ENCODE assay signal across 8 mouse cellular contexts in genomic region chr9:61373634-61373941, GRCm38 (mm10). TPM values are rescaled to one million over a fixed set of nuclear protein-coding genes. Genes with fewer than 3 reads are reported as not detected.
DNase-seq lines count a peak whose midpoint lies in the region; ATAC-seq and TF ChIP-seq lines count a peak whose summit lies in the region.

No protein-coding gene starts in this region.

- H3K4me3 ChIP-seq in kidney, adult 2 months (ENCODE audit: insufficient read depth, low read depth, low read length): peak overlapping the region; percentile 84
- H3K4me3 ChIP-seq in C2C12 (ENCODE audit: insufficient read depth, poor library complexity, severe bottlenecking): peak overlapping the region; percentile 79
- H3K4me3 ChIP-seq in cortical plate, adult 2 months (ENCODE audit: insufficient read depth, low read length): peak overlapping the region; percentile 69
- H3K4me3 ChIP-seq in liver, postnatal 0 days (ENCODE audit: low read depth, low read length): peak overlapping the region; percentile 62

- H3K9ac ChIP-seq in liver, postnatal 0 days (replicated peaks): peak overlapping the region; percentile 87

- no peak for TF ChIP-seq POLR2A in kidney, adult 2 months (IDR thresholded peaks at IDR 0.05; ENCODE audit: low read depth, low read length)
- TF ChIP-seq POLR2A in cortical plate, adult 2 months (IDR thresholded peaks at IDR 0.05; ENCODE audit: extremely low read depth, insufficient read depth, low read length): no peak

- intact Hi-C loops in heart, postnatal 25 days (cut with DNase I): loop anchor here (2.0 to 5.0 kb wide), 2 partner anchors 323 to 524 kb away; no protein-coding TSS in a partner anchor

- ATAC-seq in liver, postnatal 0 days: no peak

- no peaks in the 10 kb centered on the region for H3K36me3 ChIP-seq in kidney, adult 2 months (ENCODE audit: control insufficient read depth, insufficient read depth, low read length)
- peaks cover 21% of the 10 kb centered on the region for H3K36me3 ChIP-seq in C2C12 (ENCODE audit: control insufficient read depth, insufficient read depth)
- peaks cover 6% of the 10 kb centered on the region; the same call in 1 of the 2 replicates for H3K36me3 ChIP-seq in liver, postnatal 0 days (replicated peaks; ENCODE audit: insufficient read depth, low read length)

- TF ChIP-seq CTCF in kidney, adult 2 months (conservative IDR thresholded peaks at IDR 0.05; ENCODE audit: insufficient read depth, insufficient read length, low read depth, low read length): no peak
- TF ChIP-seq CTCF in C2C12 (IDR thresholded peaks at IDR 0.05; ENCODE audit: control insufficient read depth, insufficient read depth, insufficient read length): no peak
- TF ChIP-seq CTCF in cortical plate, adult 2 months (IDR thresholded peaks at IDR 0.05; ENCODE audit: extremely low read depth, insufficient read depth, low read length): no peak
- no peak for TF ChIP-seq CTCF in liver, postnatal 0 days (IDR thresholded peaks at IDR 0.05; ENCODE audit: low read depth)

- peak overlapping the region; percentile 59 for H3K27ac ChIP-seq in kidney, adult 2 months (ENCODE audit: insufficient read depth, low read depth, low read length)
- no peak overlapping the region for H3K27ac ChIP-seq in cortical plate, adult 2 months (ENCODE audit: insufficient read depth, low read length)
- H3K27ac ChIP-seq in liver, postnatal 0 days (ENCODE audit: low read depth): peak overlapping the region; percentile 82

- H3K27me3 ChIP-seq in kidney, adult 2 months (replicated peaks; ENCODE audit: control insufficient read depth, insufficient read depth, low read length): no peaks in the 10 kb centered on the region
- no peaks in the 10 kb centered on the region for H3K27me3 ChIP-seq in C2C12 (ENCODE audit: control insufficient read depth, insufficient read depth, insufficient read length)
- peaks cover 16% of the 10 kb centered on the region for H3K27me3 ChIP-seq in liver, postnatal 0 days (ENCODE audit: insufficient read depth, low read length)

- under 1% methylated on average over 23 of the region's 23 CpGs for WGBS in kidney, adult 2 months
- WGBS in liver, postnatal 0 days (ENCODE audit: insufficient replicate concordance): 0% methylated on average over 23 of the region's 23 CpGs

- peak overlapping the region; percentile 96 for H3K4me2 ChIP-seq in liver, postnatal 0 days (ENCODE audit: low read depth, low read length)

- H3ac ChIP-seq in C2C12 (ENCODE audit: control insufficient read depth, insufficient read length, low read depth): peak overlapping the region; percentile 85

- no peak for DNase-seq in kidney, adult 2 months
- no peak for DNase-seq in kidney, adult 8-10 months
- peak; percentile 31 for DNase-seq in heart, postnatal 25 days (ENCODE audit: low spot score)
- DNase-seq in liver, postnatal 0 days: peak; percentile 40
- no peak for DNase-seq in natural killer cell, adult 2 months (ENCODE audit: low spot score in 2 of 2)
- DNase-seq in retina, postnatal 1 day: no peak

- H3K9me3 ChIP-seq in liver, postnatal 0 days (ENCODE audit: low read length): no peaks in the 10 kb centered on the region

- TF ChIP-seq EP300 in liver, postnatal 0 days (IDR thresholded peaks at IDR 0.05; ENCODE audit: low read depth): no peak

- H3K79me2 ChIP-seq in C2C12 (ENCODE audit: control insufficient read depth, insufficient read depth): peaks cover 52% of the 10 kb centered on the region

- peaks cover 27% of the 10 kb centered on the region for H3K79me3 ChIP-seq in C2C12 (ENCODE audit: low read depth)

- peaks cover 16% of the 10 kb centered on the region for H3K4me1 ChIP-seq in kidney, adult 2 months (ENCODE audit: control insufficient read depth, insufficient read depth, low read length)
- peaks cover 6% of the 10 kb centered on the region; the same call in 1 of the 2 replicates for H3K4me1 ChIP-seq in cortical plate, adult 2 months (ENCODE audit: control insufficient read depth, insufficient read depth, low read length)
- H3K4me1 ChIP-seq in liver, postnatal 0 days (ENCODE audit: insufficient read depth): peaks cover 78% of the 10 kb centered on the region

TF ChIP-seq in C2C12, 6 proteins besides CTCF, POLR2A, EP300 and RAD21:
- TF ChIP-seq MYOG (IDR thresholded peaks at IDR 0.05; ENCODE audit: control insufficient read depth, extremely low read depth, insufficient read length): no peak
- TF ChIP-seq MAX (IDR thresholded peaks at IDR 0.05): no peak
- TF ChIP-seq MYOD1 (IDR thresholded peaks at IDR 0.05; ENCODE audit: control insufficient read depth, insufficient read length, low read depth): no peak
- TF ChIP-seq FOSL1 (IDR thresholded peaks at IDR 0.05; ENCODE audit: insufficient read depth, low read length, poor library complexity, severe bottlenecking): no peak
- no peak for TF ChIP-seq USF1 (IDR thresholded peaks at IDR 0.05; ENCODE audit: low read depth)
- TF ChIP-seq CEBPB (IDR thresholded peaks at IDR 0.05; ENCODE audit: low read depth): no peak

RNA-seq across cellular contexts. Expression of gene Tle3, which starts 1.4 kb away (rescaled TPM):
- polyA plus RNA-seq in kidney, adult 2 months (2012; rRNA removed): 47.2 and 50.9 TPM in 2 replicates
- polyA plus RNA-seq in C2C12 (2012; fragmentation: generic; extraction: Trizol): 39.1 TPM
- 36.2 and 36.6 TPM in 2 replicates for polyA plus RNA-seq in cortical plate, adult 2 months (2012; rRNA removed)
- total RNA-seq in heart, postnatal 25 days (2021): 10 to 100 TPM; 15.5 to 17.4 TPM
- 3.2 and 3.6 TPM in 2 replicates for polyA plus RNA-seq in liver, postnatal 0 days (2015; fragmentation: Nextera tagmentation; extraction: Ambion mirVana)

Comparison
In these comparisons a context has a peak if more than half of its experiments do, and no peak if none do; other contexts are left out.
1. DNase-seq: peak in heart, postnatal 25 days (single experiment) and liver, postnatal 0 days (single experiment); none in kidney, adult 2 months (single experiment), kidney, adult 8-10 months (0 of 2), natural killer cell, adult 2 months (0 of 2) and retina, postnatal 1 day (single experiment).
2. Peak in every context shown above with its lines, with median percentiles within 50 percentile points of each other: H3K4me3 ChIP-seq.